Mouse (Mus musculus): ENCODE measurements around the gene M6pr.
"Not testable (repeated sequence)": the region's sequence is repeated elsewhere in the genome, so short reads cannot be mapped to it uniquely, and the experiment has no call there.

Gene M6pr

DNA sequence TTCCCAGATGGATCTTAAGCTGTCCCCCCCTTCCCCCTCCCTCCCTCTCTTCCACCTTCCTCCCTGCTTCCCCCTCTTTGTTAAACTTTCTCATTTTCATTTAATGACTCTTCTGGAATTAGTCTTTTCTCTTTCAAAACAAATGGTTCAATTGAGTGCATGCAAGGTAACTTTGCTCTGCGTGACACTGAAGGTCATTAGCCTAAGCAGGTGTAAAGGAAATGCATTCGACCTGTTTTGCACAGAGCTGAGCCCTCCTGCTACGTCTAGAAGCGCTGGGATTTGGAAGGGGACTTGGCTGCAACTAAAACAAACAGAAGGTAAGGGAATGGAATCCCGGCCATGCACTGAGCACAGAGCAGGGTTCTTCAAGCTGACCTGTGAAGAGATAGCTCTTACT lies 33.6 kb downstream of the M6pr start:
- no peak for DNase-seq (ENCODE audit: low spot score)

GRCm38 (mm10) chr6:122343719-122344118 lies 35.2 kb downstream of the M6pr start:
- no peak for DNase-seq (ENCODE audit: low spot score)

DNA sequence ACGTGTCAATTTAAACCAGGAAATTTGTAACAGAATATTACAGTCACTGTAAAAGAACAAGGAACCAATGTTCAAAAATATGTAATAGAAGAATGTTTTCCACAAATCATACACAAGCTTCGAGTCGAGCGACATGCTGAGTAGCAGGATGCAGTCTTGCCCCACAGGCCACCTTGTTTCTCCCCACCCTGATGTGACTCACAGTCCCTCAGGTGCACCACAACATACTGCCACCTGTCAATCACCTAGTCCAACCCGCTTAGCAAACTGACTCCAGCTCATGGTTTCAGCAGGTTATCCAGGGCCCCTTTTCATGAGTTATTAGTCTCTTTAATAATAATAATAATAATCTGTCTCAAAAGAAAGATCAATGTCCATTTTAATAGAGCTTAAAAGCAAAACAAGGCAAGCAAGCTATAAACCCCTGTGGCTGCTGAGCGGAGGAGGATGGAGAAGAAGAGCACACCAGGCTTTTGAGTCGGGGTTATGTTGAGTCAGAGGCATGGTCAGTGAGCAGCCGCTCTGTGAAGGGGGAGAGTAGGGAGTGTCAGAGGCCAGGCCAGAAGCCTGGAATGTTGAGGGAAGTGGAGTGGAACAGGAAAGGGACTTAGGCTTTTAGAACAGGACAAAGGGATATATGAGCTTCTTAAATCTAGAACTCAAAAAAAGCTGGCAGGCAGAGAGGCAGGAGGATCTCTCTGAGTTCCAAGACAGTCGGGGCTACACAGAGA lies 36.0 kb downstream of the M6pr start:
- no peak for DNase-seq (ENCODE audit: low spot score)

DNA sequence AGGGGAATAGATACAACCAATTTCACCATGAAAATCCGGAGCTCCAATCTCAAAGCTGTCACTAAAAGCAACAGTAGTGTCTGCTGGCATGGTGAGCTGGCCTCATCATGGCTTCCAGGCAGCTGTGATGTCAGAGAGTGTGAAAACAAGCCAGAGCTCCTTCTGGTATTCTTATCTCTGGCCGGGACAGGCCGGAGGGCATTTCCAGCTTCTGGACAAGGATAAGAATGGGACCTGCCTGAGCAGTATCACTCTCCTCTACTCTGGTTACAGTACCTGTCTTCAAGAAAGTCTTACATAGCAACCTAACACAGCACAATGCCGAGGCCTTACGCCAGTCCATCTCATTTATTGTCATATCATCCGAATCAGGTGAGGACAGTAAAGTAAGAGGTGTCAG lies 37.2 kb downstream of the M6pr start:
- DNase-seq (ENCODE audit: low spot score) = no peak

DNA sequence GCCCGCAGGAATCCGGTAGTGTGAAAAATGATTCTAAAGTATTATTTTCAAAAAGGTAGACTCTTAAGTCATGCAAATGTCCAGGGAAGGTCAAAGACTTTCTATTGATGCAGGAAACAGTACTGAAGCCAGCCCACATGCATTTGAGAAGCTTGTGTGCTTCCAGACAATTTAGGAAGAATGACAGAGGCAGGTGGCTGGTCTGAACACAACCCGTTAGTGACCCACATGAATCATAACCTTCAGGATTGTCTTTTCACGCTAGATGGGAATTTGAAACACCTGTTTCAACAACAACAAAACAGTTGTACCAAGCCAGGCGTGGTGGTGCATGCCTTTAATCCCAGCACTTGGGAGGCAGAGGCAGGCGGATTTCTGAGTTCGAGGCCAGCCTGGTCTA lies 37.9 kb downstream of the M6pr start:
- DNase-seq (ENCODE audit: low spot score) = no peak

GRCm38 (mm10) chr6:122347326-122347725 lies 38.8 kb downstream of the M6pr start:
- DNase-seq (ENCODE audit: low spot score) = not testable (repeated sequence)

DNA sequence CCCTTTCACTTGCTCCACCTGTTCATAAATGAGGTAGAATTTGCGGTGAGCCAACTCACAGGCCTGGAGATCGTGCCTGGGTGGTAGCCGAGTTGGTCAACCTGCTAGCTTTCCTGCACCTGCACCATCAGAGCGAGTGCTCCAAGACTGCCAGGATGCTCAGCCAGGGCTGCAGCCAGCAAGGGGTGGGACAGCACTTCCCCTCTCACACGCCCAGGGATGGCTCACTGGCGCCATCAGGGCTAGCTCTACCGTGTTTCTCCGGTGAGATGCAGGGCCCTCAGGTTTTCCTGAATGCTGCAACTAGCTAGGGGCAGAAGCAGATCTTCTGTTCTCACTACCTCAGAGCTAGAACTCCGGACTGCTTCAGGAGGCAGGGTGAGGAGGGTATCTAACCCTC lies 47.4 kb downstream of the M6pr start:
- no peak for DNase-seq (ENCODE audit: low spot score)

- DNase-seq (ENCODE audit: low spot score) = no peak
Measured at GRCm38 (mm10) chr6:122357089-122357488, 48.6 kb downstream of the M6pr start.

GRCm38 (mm10) chr6:122365706-122366105 lies 57.2 kb downstream of the M6pr start:
- DNase-seq (ENCODE audit: low spot score) = no peak

DNA sequence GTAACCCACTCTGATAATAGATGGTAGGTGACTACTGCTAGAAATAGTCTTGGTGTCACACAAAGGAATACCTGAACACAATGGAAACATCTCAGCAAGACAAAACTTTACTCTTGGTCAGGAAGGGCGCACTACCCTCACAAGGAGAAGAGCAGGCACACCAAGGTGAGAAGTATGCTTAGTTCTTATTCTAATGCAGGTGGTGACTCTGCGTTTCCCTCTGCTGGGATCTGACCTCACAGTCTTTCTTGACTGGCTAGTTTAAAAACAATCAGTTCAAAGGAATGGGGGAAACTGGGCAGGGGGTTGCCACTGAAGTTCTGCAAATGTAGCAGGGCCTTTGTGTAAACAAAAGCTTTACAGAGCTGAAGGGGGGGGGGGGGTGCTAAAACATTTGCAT lies 57.8 kb downstream of the M6pr start:
- no peak for DNase-seq (ENCODE audit: low spot score)

GRCm38 (mm10) chr6:122366976-122367375 lies 58.5 kb downstream of the M6pr start:
- DNase-seq (ENCODE audit: low spot score) = no peak

All from ovary, postnatal 36 days (tissue).